Mouse (Mus musculus) liver, postnatal 0 days (tissue): Measurements from ENCODE around the gene Dhrs2.

Experiments used
- CTCF ChIP-seq: sonication (generic); IDR thresholded peaks from 2 replicates; pipeline ENCODE4 v1.5.1; 2016; ENCODE audit warnings: antibody characterized with exemption, low read depth
- EP300 ChIP-seq: IDR thresholded peaks from 2 replicates; pipeline ENCODE4 v1.6.1; 2016; ENCODE audit warnings: antibody characterized with exemption, low read depth, mild to moderate bottlenecking

DNA sequence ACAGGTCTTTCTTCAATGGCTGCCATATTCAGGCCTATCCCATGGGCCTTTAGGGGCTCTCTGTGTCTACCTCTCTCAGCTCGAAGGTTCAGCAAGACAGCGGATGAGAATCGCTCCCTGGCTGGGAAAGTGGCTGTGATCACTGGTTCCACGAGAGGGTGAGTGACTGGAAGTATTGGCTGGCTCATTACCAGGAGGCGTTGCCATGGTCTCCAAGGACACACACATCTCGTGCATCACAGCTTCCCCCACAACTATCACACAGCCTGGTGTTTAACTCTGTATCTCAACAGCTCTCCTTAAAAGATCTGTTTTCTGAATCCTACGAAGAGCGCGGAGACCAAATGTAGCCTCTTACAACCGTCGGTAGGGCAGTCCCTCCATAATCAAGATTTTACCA is 12.8 kb downstream of the Dhrs2 start:
- TF ChIP-seq EP300 = no peak
- TF ChIP-seq CTCF = no peak
